Mouse (Mus musculus) ES-CJ7 (cell line): ENCODE results near the gene Kcnk6.
"Not testable (repeated sequence)": the region's sequence is repeated elsewhere in the genome, so short reads cannot be mapped to it uniquely, and the experiment has no call there.

ENCODE experiments used
- DNase-seq: peaks from one replicate; pipeline ENCODE4 v3.0.0; 2011; ENCODE audit warnings: low read depth, low spot score

The Kcnk6 gene

DNA sequence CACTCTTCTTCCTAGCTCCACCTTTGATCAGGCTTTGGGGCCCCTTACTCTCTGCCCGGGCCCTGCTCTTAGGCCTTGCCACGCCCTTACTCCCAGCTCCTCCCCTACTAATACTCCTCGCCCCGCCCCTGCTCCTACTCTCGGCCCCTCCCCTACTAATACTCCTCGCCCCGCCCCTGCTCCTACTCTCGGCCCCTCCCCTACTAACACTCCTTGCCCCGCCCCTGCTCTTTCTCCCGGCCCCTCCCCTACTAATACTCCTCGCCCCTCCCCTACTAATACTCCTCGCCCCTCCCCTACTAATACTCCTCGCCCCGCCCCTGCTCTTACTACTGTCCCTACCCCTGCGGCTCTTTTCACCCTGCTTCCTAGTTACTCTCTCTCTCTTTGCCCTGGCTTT, 21.3 kb downstream of the Kcnk6 start:
- peak; percentile 55 for DNase-seq

DNA sequence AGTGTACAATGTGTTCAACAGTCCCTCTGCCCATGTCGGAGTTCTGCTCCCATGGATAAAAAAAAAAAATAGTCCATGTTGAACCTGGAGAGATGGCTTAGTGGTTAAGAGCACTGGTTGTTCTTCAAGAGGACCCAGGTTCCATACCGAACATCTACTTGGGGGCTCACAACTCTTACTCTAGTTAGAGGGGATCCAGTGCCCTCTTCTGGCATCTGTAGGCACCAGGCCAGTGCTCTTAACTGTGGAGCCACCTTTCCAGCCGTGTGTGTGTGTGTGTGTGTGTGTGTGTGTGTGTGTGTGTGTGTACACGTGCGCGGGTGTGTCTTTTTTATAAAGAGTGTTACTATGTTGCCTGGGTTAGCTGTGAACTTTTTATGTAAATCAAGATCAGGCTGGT, 29.7 kb downstream of the Kcnk6 start:
- no peak for DNase-seq

DNA sequence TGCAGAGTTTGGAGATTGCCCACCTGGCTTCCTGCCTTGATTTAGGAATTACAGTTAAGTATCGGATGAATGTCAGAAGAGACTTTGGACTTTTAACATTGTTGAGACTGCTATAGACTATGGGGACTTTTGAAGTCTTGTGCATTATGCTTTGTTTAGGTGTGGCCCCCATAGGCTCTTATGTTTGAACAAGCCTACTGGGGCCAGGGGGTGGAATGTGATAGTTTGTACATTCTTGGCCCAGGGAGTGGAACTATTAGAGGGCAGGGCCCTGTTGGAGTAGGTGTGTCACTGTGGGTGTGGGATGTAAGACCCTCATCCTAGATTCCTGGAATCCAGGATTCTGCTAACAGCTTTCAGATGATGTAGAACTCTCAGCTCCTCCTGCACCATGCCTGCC, 38.1 kb downstream of the Kcnk6 start:
- DNase-seq: not testable (repeated sequence)

DNA sequence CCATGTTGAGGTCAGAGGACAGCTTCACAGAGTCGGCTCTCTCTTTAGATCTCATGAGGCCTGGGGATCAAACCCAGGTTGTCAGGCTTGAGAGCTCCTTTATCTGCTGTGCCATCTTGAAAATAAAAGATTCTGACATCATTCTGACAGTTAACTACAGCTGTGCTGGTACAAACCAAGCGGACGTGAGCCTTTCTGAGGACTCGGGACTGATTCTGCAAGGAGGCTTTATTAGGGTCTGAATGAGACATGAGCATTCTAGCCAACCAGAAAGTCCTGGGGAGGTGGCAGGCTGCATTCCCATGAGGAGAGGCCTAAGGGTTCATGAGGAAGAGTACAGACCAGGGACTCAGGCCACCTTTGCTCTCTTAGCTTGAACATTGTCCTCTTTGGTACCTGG, 51.0 kb downstream of the Kcnk6 start:
- DNase-seq: not testable (repeated sequence)

DNA sequence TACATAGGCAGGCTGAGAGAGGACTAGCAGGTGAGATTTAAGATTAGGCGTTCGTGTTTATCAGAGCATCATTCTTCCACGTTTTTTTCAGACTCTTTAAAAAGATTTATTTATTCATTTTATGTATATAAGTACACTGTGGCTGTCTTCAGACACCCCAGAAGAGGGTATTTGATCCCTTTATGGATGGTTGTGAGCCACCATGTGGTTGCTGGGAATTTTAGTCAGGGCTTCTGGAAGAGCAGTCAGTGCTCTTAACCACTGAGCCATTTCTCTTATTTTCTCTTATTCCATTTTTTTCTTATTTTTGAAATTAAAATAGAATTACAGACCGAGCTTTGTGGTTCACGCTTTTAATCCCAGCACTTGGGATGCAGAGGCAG, 51.5 kb downstream of the Kcnk6 start:
- no peak for DNase-seq

DNA sequence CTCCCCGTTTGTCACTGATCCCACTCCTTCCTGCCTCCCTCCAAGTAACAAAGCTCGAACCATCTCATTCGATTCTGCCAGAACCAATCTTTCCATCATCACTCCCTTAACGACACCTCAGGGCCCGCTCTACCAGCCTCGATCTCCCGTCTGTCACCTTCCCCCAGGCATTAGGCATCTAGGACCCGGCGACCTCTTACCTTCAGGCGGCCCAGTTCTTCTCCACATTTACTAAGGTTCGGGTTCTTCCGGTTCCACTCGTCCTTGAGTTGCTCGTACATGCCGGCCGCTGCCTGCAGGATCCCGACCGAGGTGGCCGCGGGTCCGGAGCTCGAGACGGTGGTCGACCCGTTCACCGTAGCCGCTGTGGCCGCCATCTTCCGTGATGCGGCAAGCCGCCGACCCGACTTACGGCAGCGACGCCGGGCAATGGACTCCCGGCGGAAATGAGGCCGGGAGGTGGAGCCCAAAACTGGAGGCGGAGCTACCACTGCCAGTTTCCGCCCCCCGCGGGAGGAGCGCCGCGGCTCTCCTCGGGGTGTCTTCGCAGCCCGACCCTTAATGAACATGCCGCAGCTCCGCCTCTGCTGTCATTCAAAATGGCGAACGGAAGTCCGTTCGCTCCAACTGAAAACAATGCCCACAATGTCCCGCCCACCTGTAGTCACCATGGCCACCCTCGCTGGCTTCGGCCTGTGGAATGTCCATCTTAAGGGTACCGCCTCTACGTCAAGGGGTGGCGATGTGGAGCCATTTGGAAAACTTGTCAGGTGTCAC, 52.0 kb downstream of the Kcnk6 start, which contains the start of gene Psmd8:
Gene Psmd8, minus strand, starts transcription at position 625 of the 777 bp plus-strand sequence.
- peak; percentile 99 for DNase-seq

DNA sequence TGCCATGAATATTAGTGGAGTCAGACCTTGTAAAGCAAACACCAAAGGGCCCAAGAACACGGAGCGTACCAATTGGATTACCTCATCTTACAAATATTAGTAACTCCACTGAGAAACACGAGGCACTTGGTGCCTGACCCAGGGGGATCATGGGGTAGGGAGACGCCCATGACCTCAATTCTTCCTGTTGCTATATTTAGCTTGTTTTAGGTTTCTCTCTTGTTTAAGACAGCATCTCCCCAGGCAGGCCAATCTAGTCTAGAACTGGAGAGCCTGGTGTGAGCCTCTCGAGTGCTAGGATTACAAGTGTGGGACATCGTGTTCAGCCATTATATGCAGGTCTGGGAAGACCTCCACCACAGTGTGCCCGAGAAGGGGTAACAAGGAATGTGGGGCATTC, 53.0 kb downstream of the Kcnk6 start:
- no peak for DNase-seq

DNA sequence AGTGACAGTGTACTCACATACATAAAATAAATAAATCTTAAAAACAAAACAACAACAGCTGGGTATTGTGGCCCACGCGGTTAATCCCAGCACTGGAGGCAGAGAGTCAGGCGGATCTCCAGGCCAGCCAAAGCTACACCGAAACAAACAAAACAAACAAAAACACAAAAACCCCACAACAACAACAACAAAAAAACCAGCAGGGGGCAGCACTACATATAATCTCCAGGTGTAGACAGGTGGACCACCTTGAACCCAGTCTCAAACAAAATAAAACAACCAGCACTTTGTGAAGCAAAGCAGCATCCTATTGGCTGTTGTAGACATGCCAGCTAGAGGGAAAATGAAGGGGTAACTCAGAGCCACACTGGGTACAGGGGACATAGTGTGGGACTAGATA, 54.2 kb downstream of the Kcnk6 start:
- peak; percentile 59 for DNase-seq

DNA sequence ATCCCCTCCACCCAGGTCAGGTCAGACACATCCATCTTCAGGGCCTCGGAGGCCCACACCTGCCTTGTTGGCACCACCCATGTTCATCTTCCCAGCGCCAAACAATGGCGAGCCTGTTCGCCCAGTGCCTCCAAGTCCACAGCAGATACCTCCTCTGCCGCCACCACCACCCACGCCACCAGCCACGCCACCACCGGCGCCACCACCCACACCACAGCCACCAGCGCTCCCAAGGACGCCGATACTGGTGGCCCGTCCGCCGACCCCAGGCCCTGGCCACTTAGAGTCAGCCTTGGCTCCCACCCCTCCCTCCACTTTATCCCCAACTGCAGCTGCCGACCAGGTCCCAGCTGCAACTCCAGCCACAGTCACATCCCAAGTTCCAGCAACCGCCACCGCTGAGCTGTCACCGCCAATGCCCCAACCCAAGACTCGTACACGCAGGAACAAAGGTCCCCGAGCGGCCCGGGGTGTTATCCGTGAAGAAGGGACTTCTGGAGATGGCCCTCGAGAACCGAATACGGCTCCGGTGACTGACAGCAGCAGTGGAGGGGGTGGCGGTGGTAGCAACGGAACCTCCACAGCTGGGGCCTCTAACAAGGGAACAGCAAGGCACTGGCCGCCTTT, 59.8 kb downstream of the Kcnk6 start:
- no peak for DNase-seq
